Mouse (Mus musculus) heart, postnatal 0 days (tissue): ENCODE data around the gene Csrnp1. TPM values are rescaled to one million over a fixed set of nuclear protein-coding genes. Genes with fewer than 3 reads are reported as not detected.
A peak's percentile ranks its signal among the peaks of the same experiment; 100 is the strongest.

Experiments
- ATAC-seq: fragments of 200-750 bp; cut with Nextera tagmentation; 2 replicates; pipeline ENCODE4 v1.8.0; 2017; ENCODE audit warnings: low read depth, moderate number of reproducible peaks, moderate library complexity; ENCODE audit not compliant: insufficient read depth
- DNase-seq: peaks from one replicate; pipeline ENCODE4 v3.0.0-alpha.2; 2016; ENCODE audit warnings: low spot score
- H3K27ac ChIP-seq: fragments of 300-500 bp; sonication (generic); 2 replicates; pipeline ENCODE4 v1.5.1; 2014; ENCODE audit warnings: low read depth, mild to moderate bottlenecking
- H3K27me3 ChIP-seq: fragments of 300-500 bp; sonication (generic); 2 replicates; pipeline ENCODE4 v1.6.1; 2014; ENCODE audit warnings: low read length, mixed read lengths; ENCODE audit not compliant: control insufficient read depth, insufficient read depth
- H3K36me3 ChIP-seq: fragments of 300-500 bp; sonication (generic); replicated peaks from 2 replicates; pipeline ENCODE4 v1.6.1; 2014; ENCODE audit warnings: low read length, mixed read lengths; ENCODE audit not compliant: control insufficient read depth, insufficient read depth
- H3K4me1 ChIP-seq: fragments of 300-500 bp; sonication (generic); 2 replicates; pipeline ENCODE4 v1.6.1; 2014; ENCODE audit warnings: antibody characterized with exemption; ENCODE audit not compliant: control insufficient read depth, insufficient read depth
- H3K4me2 ChIP-seq: fragments of 300-500 bp; sonication (generic); 2 replicates; pipeline ENCODE4 v1.6.1; 2014; ENCODE audit warnings: low read depth, mild to moderate bottlenecking, low read length, moderate library complexity
- H3K4me3 ChIP-seq: fragments of 300-500 bp; sonication (generic); 2 replicates; pipeline ENCODE4 v1.5.1; 2014; ENCODE audit warnings: low read depth, low read length
- H3K9ac ChIP-seq: fragments of 300-500 bp; sonication (generic); replicated peaks from 2 replicates; pipeline ENCODE4 v1.6.1; 2014; ENCODE audit warnings: low read depth, low read length, mixed read lengths
- H3K9me3 ChIP-seq: fragments of 300-500 bp; sonication (generic); replicated peaks from 2 replicates; pipeline ENCODE4 v1.6.1; 2016; ENCODE audit warnings: low read length; ENCODE audit not compliant: control insufficient read depth
- CTCF ChIP-seq: IDR thresholded peaks from 2 replicates; pipeline ENCODE4 v1.5.1; 2016; ENCODE audit warnings: antibody characterized with exemption, control low read depth, low read depth
- EP300 ChIP-seq: IDR thresholded peaks from 2 replicates; pipeline ENCODE4 v1.6.1; 2016; ENCODE audit warnings: antibody characterized with exemption, low read depth
- WGBS: fragments of 180-500 bp; shearing (Covaris S2); extraction: QIAGEN DNeasy Blood & Tissue Kit; methylation state at CpG from one replicate; pipeline ENCODE4 v1.1.7; 2014; 5-methylcytosine and 5-hydroxymethylcytosine counted together
- polyA plus RNA-seq: library from polyadenylated mRNA; unstranded; fragments of >200 nt; fragmentation: Nextera tagmentation; extraction: Ambion mirVana; gene quantifications from 2 replicates; pipeline ENCODE4 v1.2.1, GENCODE M21; 2015
- total RNA-seq: library from RNA; depleted of rRNA; stranded (reverse); fragments of >200 nt; gene quantifications from 2 replicates; pipeline ENCODE4 v1.2.3, GENCODE M21; 2014; ENCODE audit warnings: low replicate concordance

Csrnp1 gene
- total and polyA plus RNA-seq, 2 experiments from 2014 or later: 4.0 to 23.8 TPM

DNA sequence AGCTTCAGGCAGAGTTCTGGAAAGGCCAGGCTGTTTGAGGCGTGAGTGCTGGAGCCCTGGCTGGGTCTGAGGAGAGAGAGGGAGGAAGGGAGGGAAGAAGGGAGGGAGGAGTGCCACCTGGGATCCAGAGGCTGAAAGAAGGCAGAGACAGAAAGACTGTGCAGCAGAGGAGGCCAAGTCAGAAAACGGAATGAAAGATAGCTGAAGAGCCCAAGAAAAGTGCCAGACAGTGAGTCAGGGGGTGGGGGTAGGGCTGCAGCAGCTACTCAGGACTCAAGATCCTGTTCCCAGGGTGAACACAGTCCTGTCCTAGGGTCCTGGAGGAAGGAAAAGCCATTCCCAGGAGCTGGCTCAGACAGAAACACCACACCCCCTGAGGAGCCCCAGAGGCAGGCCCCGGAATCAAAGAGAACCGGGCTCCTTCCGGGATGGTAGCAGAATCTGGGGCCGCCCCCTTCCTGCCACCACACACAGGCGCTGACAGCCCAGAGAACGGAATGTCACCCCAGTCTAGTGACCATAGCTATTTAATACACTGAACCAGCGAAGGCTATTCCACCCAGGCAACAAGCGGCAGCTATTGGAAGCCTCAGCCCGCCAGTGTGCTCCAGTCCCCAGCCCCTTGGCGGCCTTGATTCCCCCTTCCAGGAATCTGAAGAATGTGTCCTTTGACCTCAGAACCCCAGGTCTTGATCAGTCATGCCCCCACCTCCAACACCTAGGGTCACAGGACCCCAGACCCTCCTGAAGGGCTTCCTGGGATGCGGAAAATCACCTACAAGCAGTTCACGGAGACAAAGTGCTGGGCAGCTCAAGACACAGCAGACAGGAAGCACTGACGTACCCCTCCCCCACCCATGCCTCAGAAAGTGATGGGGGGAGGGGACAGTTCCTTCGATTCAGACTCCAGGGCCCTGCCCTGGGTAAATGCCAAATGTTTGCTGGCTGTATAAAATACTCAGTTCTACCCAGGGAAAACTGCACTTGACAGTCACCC, 3.0 kb downstream of the Csrnp1 start:
- peak overlapping the region; percentile 99 for H3K27ac ChIP-seq
- H3K27me3 ChIP-seq: no peaks in the 10 kb centered on the region
- peak overlapping the region; percentile 95 for H3K4me3 ChIP-seq
- H3K9ac ChIP-seq: peak overlapping the region; percentile 92
- H3K4me1 ChIP-seq: peaks cover 53% of the 10 kb centered on the region
- peak; percentile 92 for DNase-seq
- under 1% methylated on average over 16 of the region's 16 CpGs for WGBS
- peak overlapping the region; percentile 87 for H3K4me2 ChIP-seq
- peaks cover 4% of the 10 kb centered on the region; the same call in 1 of the 2 replicates for H3K36me3 ChIP-seq
- TF ChIP-seq EP300 (peak; percentile 70; the same call in 1 of the 2 replicates), CTCF (no peak)
- no peaks in the 10 kb centered on the region for H3K9me3 ChIP-seq
- peak; percentile 76 for ATAC-seq

DNA sequence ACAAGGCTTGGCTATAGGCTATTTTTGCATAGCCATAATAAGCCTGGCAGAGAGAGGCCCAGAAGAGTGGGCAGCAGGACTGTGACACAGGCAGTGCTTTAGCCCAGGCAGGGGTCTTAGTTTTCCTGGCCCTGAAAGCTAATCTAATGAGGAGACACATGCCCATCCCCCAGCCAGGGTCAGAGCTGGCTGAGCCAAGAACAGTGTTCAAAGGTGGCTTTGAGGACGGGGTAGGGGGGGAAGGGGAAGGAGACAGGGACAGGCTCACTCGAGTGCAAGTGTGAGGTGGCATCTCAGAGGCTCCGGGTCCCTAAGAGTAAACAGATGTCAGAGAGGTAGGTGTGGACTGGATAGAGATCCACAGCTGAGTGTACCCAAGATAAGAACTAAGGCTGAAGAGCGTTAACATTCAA, 3.7 kb downstream of the Csrnp1 start:
- Histone ChIP-seq H3K4me3 (peak overlapping the region; percentile 95), H3K4me2 (peak overlapping the region; percentile 87), H3K9me3 (no peaks in the 10 kb centered on the region), H3K9ac (peak overlapping the region; percentile 92), H3K4me1 (peaks cover 54% of the 10 kb centered on the region), H3K27me3 (no peaks in the 10 kb centered on the region), H3K36me3 (peaks cover 7% of the 10 kb centered on the region; the same call in 1 of the 2 replicates), H3K27ac (peak overlapping the region; percentile 99)
- DNase-seq (peak; percentile 39), ATAC-seq (no peak)
- 0 out of 2 replicates have a peak, but pooled peaks have one; percentile 52 for TF ChIP-seq EP300
- TF ChIP-seq CTCF: no peak
- 1% methylated on average over 4 of the region's 4 CpGs for WGBS

DNA sequence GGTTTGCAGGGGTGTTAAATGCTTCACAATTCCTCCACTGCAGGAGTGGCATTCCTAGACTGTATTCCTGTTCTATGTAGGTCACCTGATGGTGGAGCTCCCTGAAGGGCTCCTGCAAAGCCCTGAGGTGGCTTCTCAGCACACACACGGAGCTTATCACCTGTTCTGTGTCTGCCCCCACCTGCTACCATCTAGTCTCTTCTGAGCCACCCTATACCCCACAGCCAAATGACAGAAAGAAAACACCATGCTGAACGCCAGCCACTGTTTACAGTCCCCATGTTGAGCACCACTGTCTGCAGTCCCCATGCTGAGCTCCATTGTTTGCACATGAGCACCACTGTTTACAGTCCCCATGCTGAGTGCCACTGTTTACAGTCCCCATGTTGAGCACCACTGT, 4.7 kb downstream of the Csrnp1 start:
- H3K27ac ChIP-seq: peak overlapping the region; percentile 99; the same call in 1 of the 2 replicates
- WGBS: 67% methylated on average over 2 of the region's 2 CpGs
- peak overlapping the region; percentile 87; the same call in 1 of the 2 replicates for H3K4me2 ChIP-seq

DNA sequence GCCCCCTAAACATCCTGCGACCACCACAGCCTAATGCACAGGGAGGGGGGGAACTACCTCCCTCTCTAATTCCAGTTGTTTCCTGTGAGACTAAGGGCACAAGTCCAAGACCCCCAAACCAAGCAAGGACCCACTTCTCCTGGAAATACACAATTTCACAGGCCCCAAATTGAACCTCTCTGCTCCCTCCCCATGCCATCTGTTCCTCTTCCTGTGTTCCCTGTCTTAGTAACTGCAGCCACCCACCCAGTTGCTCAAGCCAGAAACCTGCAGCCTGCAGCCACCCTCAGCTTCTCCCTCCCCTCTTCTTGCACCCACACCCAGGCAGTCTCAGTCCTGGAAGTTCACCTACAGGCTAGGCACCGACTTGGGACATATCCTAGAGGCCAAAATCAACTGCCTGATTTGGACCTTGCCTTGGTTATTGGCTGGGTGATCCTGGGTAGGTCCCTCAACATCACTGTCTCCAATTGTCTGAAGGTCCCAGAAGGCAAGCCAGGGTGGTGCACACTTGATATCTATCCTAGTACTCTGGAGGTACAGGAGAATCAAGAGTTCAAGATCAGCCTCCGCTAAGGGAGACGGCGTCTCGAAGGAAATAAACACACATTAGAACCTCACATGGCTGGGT, 5.5 kb downstream of the Csrnp1 start:
- H3K27ac ChIP-seq: peak overlapping the region; percentile 20; the same call in 1 of the 2 replicates
- peak overlapping the region; percentile 40; the same call in 1 of the 2 replicates for H3K4me2 ChIP-seq
- H3K4me1 ChIP-seq: peaks cover 48% of the 10 kb centered on the region
- 67% methylated on average over 6 of the region's 6 CpGs for WGBS
- TF ChIP-seq EP300 (no peak), CTCF (no peak)
- no peak overlapping the region; the same call in 1 of the 2 replicates for H3K4me3 ChIP-seq
- no peaks in the 10 kb centered on the region for H3K27me3 ChIP-seq
- H3K9ac ChIP-seq: 0 out of 2 replicates have a peak overlapping the region, but pooled peaks have one; percentile 31
- DNase-seq (no peak), ATAC-seq (no peak)
- peaks cover 21% of the 10 kb centered on the region for H3K36me3 ChIP-seq
- no peaks in the 10 kb centered on the region for H3K9me3 ChIP-seq

More for the DNA sequence above, 4.7 kb downstream of the Csrnp1 start:
- DNase-seq: no peak
- H3K4me3 ChIP-seq: no peak overlapping the region
- peaks cover 13% of the 10 kb centered on the region for H3K36me3 ChIP-seq
- H3K9ac ChIP-seq: no peak overlapping the region
- no peaks in the 10 kb centered on the region for H3K9me3 ChIP-seq
- H3K27me3 ChIP-seq: no peaks in the 10 kb centered on the region
- ATAC-seq: no peak
- H3K4me1 ChIP-seq: peaks cover 54% of the 10 kb centered on the region
- no peak for TF ChIP-seq EP300
- TF ChIP-seq CTCF: no peak

DNA sequence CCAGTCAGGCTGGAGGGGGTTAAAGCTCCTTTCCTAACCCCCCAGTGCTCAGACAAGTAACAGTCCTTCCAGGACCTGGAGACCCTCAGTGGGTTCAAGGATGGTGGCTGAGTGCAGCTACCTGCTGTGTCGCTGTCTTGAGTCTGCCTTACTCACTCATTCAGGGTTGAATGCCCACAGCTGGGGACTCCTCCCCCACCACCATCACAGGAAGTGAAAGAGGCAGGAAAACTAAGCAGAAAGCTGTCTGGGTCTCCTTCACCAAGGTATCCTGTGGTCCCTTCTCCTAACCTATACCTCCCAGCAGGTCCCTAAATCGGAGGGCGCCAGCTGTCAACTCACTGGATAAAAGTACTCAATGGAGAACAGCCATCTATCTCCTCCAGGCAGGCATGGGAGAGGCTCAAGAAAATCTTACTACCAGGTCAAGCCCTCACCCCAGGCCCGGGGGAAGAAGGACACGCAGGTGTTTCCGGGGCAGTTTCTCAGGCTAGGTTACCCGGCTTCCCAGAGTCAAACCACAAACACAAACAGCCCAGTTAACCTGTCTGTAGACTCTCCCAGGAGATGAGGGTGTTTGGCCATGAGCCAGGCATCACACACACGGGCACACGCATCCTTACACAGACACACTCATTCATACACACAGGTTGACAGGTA, 6.2 kb downstream of the Csrnp1 start:
- ATAC-seq (no peak), DNase-seq (no peak)
- H3K4me2 ChIP-seq: peak overlapping the region; percentile 40; the same call in 1 of the 2 replicates
- H3K36me3 ChIP-seq: peaks cover 27% of the 10 kb centered on the region
- peak overlapping the region; percentile 27; the same call in 1 of the 2 replicates for H3K4me3 ChIP-seq
- H3K4me1 ChIP-seq: peaks cover 47% of the 10 kb centered on the region
- H3K27ac ChIP-seq: peak overlapping the region; percentile 55
- no peak for TF ChIP-seq CTCF
- WGBS: 55% methylated on average over 9 of the region's 9 CpGs
- no peaks in the 10 kb centered on the region for H3K27me3 ChIP-seq
- H3K9me3 ChIP-seq: no peaks in the 10 kb centered on the region
- peak overlapping the region; percentile 31; the same call in 1 of the 2 replicates for H3K9ac ChIP-seq
